Mouse (Mus musculus) heart, adult 2 months (tissue): ENCODE measurements around the gene Fancf.

ENCODE experiments used
- CTCF ChIP-seq: fragments of 200-600 bp; IDR thresholded peaks from 2 replicates; pipeline ENCODE4 v1.8.1; 2022; ENCODE audit warnings: antibody characterized with exemption, mild to moderate bottlenecking, moderate library complexity
- EP300 ChIP-seq: fragments of 200-500 bp; IDR thresholded peaks from 2 replicates; pipeline ENCODE4 v1.6.1; 2011; ENCODE audit warnings: low read depth, low read length, control low read depth; ENCODE audit not compliant: insufficient read depth

DNA sequence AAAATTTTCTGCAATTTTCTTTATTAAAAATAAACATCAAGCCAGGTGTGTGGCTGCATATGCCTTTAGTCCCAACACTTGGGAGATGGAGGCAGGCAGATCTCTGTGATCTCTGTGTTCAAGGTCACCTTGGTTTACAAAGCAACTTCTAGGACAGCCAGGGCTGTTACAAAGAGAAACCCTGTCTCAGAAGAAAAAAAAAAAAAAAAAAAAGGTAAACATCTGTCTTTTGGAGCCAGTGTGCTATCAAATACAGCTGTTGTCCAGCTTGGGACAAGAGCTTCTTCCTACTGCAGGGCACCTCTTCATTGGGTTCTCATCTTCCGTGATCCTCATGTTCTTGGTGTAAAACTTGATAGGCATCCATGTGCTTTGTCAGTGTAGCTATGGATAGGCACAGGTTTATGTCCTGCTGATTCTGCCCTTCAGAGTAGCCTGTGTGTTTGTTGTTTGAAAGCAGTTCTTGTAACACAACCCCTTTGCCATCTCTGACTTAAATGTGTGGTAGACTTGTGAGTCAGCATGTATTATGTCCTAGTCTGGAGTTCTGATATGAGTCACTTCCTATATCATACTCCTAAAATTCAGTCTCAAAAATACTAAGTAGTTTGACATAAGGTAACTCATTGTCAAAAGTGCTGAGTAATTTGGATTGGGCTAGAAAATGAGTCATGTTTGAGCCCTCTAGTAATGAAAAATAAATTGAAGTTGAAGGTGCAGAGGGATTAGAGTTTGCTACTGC, 30.3 kb upstream of the Fancf start:
- no peak for TF ChIP-seq CTCF
- no peak for TF ChIP-seq EP300
